8 mouse cellular contexts compared by ENCODE assay signal in genomic region chr7:27361283-27361946, GRCm38 (mm10). TPM values are rescaled to one million over a fixed set of nuclear protein-coding genes. Genes with fewer than 3 reads are reported as not detected.
DNase-seq lines count a peak whose midpoint lies in the region; ATAC-seq lines count a peak whose summit lies in the region.

No protein-coding gene starts in this region.

- intact Hi-C loops in heart, postnatal 14 days (cut with DNase I): loop anchor here (5.0 kb wide), 1 partner anchor 86 kb away; the partner anchor contains the start of genes Blvrb and Sptbn4

- peak; percentile 100 for DNase-seq in ES-CJ7 (ENCODE audit: low read depth, low spot score)
- DNase-seq in cerebellum, adult 11 months: peak; percentile 99
- peak; percentile 100 for DNase-seq in forebrain, embryonic 14.5 days (ENCODE audit: low spot score)
- DNase-seq in heart, postnatal 14 days: peak; percentile 98
- peak; percentile 99 for DNase-seq in layer of hippocampus, adult 11-12 months (ENCODE audit: low spot score)
- DNase-seq in lung, adult 18-20 months: peak; percentile 100
- DNase-seq in thymus, adult 18-20 months: peak; percentile 95 to 96

- peak overlapping the region; percentile 64 for H3K9ac ChIP-seq in forebrain, embryonic 14.5 days (ENCODE audit: low read length)

- peak overlapping the region; percentile 48 for H3K4me3 ChIP-seq in forebrain, embryonic 14.5 days (ENCODE audit: low read depth, low read length)

- under 1% methylated on average over 52 of the region's 52 CpGs for WGBS in forebrain, embryonic 14.5 days

- H3K27me3 ChIP-seq in forebrain, embryonic 14.5 days (replicated peaks; ENCODE audit: control insufficient read depth, insufficient read depth, low read length): peaks cover 50% of the 10 kb centered on the region

- H3K27ac ChIP-seq in forebrain, embryonic 14.5 days (ENCODE audit: low read depth, low read length): no peak overlapping the region

- no peaks in the 10 kb centered on the region for H3K9me3 ChIP-seq in forebrain, embryonic 14.5 days (replicated peaks; ENCODE audit: control insufficient read depth, low read length)

- ATAC-seq in forebrain, embryonic 14.5 days: peak; percentile 97
- ATAC-seq in neutrophil, adult 5-6 weeks (ENCODE audit: extremely low read depth, insufficient number of reproducible peaks, low FRiP score, poor library complexity, severe bottlenecking): peak; percentile 83

- H3K4me1 ChIP-seq in forebrain, embryonic 14.5 days (ENCODE audit: control insufficient read depth, insufficient read depth, low read length): peaks cover 2% of the 10 kb centered on the region; the same call in 1 of the 2 replicates

- no peaks in the 10 kb centered on the region for H3K36me3 ChIP-seq in forebrain, embryonic 14.5 days (ENCODE audit: control insufficient read depth, insufficient read depth, low read length)

- H3K4me2 ChIP-seq in forebrain, embryonic 14.5 days (ENCODE audit: low read length): peak overlapping the region; percentile 64

RNA-seq across cellular contexts. Expression of gene Gm20479, which starts 4.2 kb away (rescaled TPM):
- polyA plus RNA-seq in forebrain, embryonic 14.5 days (2014; fragmentation: Nextera tagmentation; extraction: Ambion mirVana): 0.38 TPM in 1 of 2 replicates, not detected in the other
- total RNA-seq in heart, postnatal 14 days (2021): under 1 TPM in 1 of 2 experiments, not detected in 1; 0.76 TPM
- not detected in 2 replicates for total RNA-seq in neutrophil, adult 5-6 weeks (2017)

RNA-seq across cellular contexts. Expression of gene Shkbp1, which starts 5.6 kb away (rescaled TPM):
- polyA plus RNA-seq in forebrain, embryonic 14.5 days (2014; fragmentation: Nextera tagmentation; extraction: Ambion mirVana): 52.4 and 66.4 TPM in 2 replicates
- total RNA-seq in heart, postnatal 14 days (2021): 1 to 10 TPM; 8.6 to 9.7 TPM
- 56.8 and 69.9 TPM in 2 replicates for total RNA-seq in neutrophil, adult 5-6 weeks (2017)

RNA-seq across cellular contexts. Expression of gene Ltbp4, which starts 23.9 kb away (rescaled TPM):
- 8.0 and 11.0 TPM in 2 replicates for polyA plus RNA-seq in forebrain, embryonic 14.5 days (2014; fragmentation: Nextera tagmentation; extraction: Ambion mirVana)
- total RNA-seq in heart, postnatal 14 days (2021): 100 to 1,000 TPM; 354 to 358 TPM
- total RNA-seq in neutrophil, adult 5-6 weeks (2017): 0.12 TPM in 1 of 2 replicates, not detected in the other

Comparison
In these comparisons a context has a peak if more than half of its experiments do, and no peak if none do; other contexts are left out.
1. RNA of gene Ltbp4, which starts 23.9 kb away (total RNA-seq): 354 to 358 TPM in heart, postnatal 14 days; 0.12 TPM in neutrophil, adult 5-6 weeks; every median in the first group is over 100 times any median in the second.
2. Peak in every context shown above with its lines, with median percentiles within 50 percentile points of each other: DNase-seq.